Mouse (Mus musculus) neural tube, embryonic 15.5 days (tissue): ENCODE data around the gene Fam167b. TPM values are rescaled to one million over a fixed set of nuclear protein-coding genes. Genes with fewer than 3 reads are reported as not detected.

Experiments
- ATAC-seq: fragments of 200-750 bp; cut with Nextera tagmentation; 2 replicates; pipeline ENCODE4 v1.8.0; 2017; ENCODE audit warnings: mild to moderate bottlenecking, moderate TSS enrichment, moderate library complexity; ENCODE audit not compliant: low FRiP score
- H3K27ac ChIP-seq: fragments of 300-500 bp; sonication (generic); replicated peaks from 2 replicates; pipeline ENCODE4 v1.5.1; 2015; ENCODE audit warnings: mild to moderate bottlenecking, inconsistent platforms
- H3K27me3 ChIP-seq: fragments of 300-500 bp; sonication (generic); replicated peaks from 2 replicates; pipeline ENCODE4 v1.6.1; 2015; ENCODE audit warnings: inconsistent platforms
- H3K36me3 ChIP-seq: fragments of 300-500 bp; sonication (generic); 2 replicates; pipeline ENCODE4 v1.6.1; 2015; ENCODE audit warnings: inconsistent platforms
- H3K4me1 ChIP-seq: fragments of 300-500 bp; sonication (generic); 2 replicates; pipeline ENCODE4 v1.6.1; 2015; ENCODE audit warnings: inconsistent platforms
- H3K4me2 ChIP-seq: fragments of 300-500 bp; sonication (generic); 2 replicates; pipeline ENCODE4 v1.6.1; 2015; ENCODE audit warnings: inconsistent platforms, mild to moderate bottlenecking, moderate library complexity
- H3K4me3 ChIP-seq: fragments of 300-500 bp; sonication (generic); replicated peaks from 2 replicates; pipeline ENCODE4 v1.5.1; 2015; ENCODE audit warnings: mild to moderate bottlenecking, inconsistent platforms
- H3K9ac ChIP-seq: fragments of 300-500 bp; sonication (generic); replicated peaks from 2 replicates; pipeline ENCODE4 v1.6.1; 2015; ENCODE audit warnings: mild to moderate bottlenecking, inconsistent platforms
- H3K9me3 ChIP-seq: fragments of 300-500 bp; sonication (generic); replicated peaks from 2 replicates; pipeline ENCODE4 v1.6.1; 2016; ENCODE audit warnings: inconsistent platforms
- WGBS: fragments of 180-500 bp; shearing (Covaris S2); methylation state at CpG from one replicate; pipeline ENCODE4 v1.1.7; 2015; ENCODE audit warnings: mixed read lengths; 5-methylcytosine and 5-hydroxymethylcytosine counted together
- polyA plus RNA-seq: library from polyadenylated mRNA; unstranded; fragments of >200 nt; fragmentation: Nextera tagmentation; extraction: Ambion mirVana; gene quantifications from 2 replicates; pipeline ENCODE4 v1.2.1, GENCODE M21; 2015

Fam167b gene
- 1.3 TPM in 1 of 2 replicates, not detected in the other for polyA plus RNA-seq

DNA sequence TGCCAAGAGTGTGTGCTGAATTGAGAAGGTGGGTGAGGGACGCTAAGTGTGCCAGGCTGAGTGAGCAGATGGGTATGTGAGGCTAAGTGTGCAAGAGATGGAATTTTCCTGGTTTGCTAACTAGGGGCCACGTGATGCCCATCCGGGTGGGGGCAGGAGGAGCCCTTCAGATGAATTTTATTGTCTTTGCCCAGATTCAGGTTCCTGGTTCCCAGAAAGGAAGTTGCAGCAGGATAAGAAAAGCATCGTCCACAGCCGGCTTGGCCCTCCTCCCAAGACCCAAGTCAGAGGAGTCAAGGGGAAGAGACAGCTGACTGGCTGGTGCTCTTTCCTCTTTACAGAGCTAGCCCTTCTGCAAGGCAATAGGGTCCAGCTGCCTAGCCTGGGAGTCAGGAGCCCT, at the start of gene Fam167b:
Gene Fam167b (minus strand): TSS at position 84 of the 400 bp plus-strand sequence.
- ATAC-seq: no peak
- H3K4me2 ChIP-seq: peak within 1 kb of the TSS; percentile 39
- H3K4me3 ChIP-seq: no peak within 1 kb of the TSS
- no peak within 1 kb of the TSS for H3K9ac ChIP-seq
- H3K27ac ChIP-seq: no peak within 1 kb of the TSS
- WGBS: 85% methylated on average over 5 of the region's 5 CpGs
- peaks cover 8% of the 10 kb centered on the region for H3K4me1 ChIP-seq
- H3K36me3 ChIP-seq: no peaks in the 10 kb centered on the region
- no peaks in the 10 kb centered on the region for H3K27me3 ChIP-seq
- no peaks in the 10 kb centered on the region for H3K9me3 ChIP-seq

DNA sequence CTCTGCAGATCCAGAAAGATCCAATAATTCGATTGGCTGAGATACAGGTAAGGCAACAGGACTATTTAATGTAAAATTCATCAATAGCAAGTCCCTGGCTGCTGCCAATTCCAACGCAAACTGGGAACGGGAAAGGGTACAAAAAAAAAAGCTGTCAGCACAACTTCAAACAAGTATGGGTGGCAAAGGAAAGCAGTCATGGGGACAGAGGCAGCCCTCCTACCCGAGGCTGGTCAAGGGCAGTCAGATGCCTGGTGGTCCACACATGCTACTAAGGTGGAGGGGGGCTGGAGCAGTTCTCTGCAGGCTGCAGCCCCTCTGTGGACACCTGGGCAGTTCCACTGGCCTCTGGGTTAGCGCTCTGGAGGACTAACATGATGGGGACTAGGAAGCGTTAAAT, 47.7 kb upstream of the Fam167b start:
- peaks cover 51% of the 10 kb centered on the region for H3K36me3 ChIP-seq

DNA sequence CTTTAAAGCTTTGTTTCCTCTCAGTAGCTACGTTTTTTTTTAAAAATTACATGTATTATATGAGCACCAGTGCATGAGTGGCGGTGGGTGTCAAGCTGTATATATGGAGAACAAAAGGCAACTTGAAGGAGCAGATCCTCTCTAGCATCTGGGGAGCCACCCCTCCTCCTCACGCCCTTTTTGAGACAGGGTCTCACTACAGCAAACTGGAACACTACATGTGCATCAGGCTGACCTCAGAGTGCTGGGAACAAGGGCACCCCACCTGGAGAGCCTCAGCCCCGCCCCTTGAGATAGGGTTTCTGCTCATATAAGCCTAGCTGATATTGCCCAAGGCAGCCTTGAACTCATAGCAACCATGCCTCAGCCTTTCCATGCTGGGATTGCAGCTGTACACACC, 47.1 kb upstream of the Fam167b start:
- no peaks in the 10 kb centered on the region for H3K27me3 ChIP-seq
- H3K4me2 ChIP-seq: peak overlapping the region; percentile 68
- no peaks in the 10 kb centered on the region for H3K9me3 ChIP-seq
- peaks cover 45% of the 10 kb centered on the region for H3K36me3 ChIP-seq
- ATAC-seq: no peak
- WGBS: 49% methylated on average over 4 of the region's 4 CpGs
- H3K4me3 ChIP-seq: 0 out of 2 replicates have a peak overlapping the region, but pooled peaks have one; percentile 64
- peaks cover 47% of the 10 kb centered on the region for H3K4me1 ChIP-seq
- peak overlapping the region; percentile 74 for H3K9ac ChIP-seq
- H3K27ac ChIP-seq: peak overlapping the region; percentile 93

More for the DNA sequence above, 47.7 kb upstream of the Fam167b start:
- H3K4me3 ChIP-seq: no peak overlapping the region
- no peak overlapping the region for H3K4me2 ChIP-seq
- 77% methylated on average over 6 of the region's 6 CpGs for WGBS
- H3K27ac ChIP-seq: peak overlapping the region; percentile 93
- no peak for ATAC-seq
- no peaks in the 10 kb centered on the region for H3K27me3 ChIP-seq
- no peak overlapping the region for H3K9ac ChIP-seq
- H3K9me3 ChIP-seq: no peaks in the 10 kb centered on the region
- peaks cover 44% of the 10 kb centered on the region for H3K4me1 ChIP-seq

DNA sequence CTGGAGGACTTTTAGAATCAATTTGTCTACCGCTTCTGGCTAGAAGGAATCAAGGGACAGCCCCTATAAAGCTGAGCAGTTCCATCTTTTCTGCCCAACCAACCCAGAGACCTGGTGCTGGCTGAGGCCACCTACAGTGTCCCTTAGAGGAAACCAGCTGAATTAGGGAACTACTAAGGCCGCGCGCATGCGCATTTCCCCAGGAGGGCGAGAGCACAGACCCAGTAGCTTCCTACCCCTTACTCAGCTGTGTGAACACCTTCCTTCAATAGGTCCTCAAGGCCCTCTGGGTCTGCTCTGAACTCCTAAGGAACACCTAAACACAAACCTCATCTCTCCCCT, 46.7 kb upstream of the Fam167b start:
- no peaks in the 10 kb centered on the region for H3K9me3 ChIP-seq

DNA sequence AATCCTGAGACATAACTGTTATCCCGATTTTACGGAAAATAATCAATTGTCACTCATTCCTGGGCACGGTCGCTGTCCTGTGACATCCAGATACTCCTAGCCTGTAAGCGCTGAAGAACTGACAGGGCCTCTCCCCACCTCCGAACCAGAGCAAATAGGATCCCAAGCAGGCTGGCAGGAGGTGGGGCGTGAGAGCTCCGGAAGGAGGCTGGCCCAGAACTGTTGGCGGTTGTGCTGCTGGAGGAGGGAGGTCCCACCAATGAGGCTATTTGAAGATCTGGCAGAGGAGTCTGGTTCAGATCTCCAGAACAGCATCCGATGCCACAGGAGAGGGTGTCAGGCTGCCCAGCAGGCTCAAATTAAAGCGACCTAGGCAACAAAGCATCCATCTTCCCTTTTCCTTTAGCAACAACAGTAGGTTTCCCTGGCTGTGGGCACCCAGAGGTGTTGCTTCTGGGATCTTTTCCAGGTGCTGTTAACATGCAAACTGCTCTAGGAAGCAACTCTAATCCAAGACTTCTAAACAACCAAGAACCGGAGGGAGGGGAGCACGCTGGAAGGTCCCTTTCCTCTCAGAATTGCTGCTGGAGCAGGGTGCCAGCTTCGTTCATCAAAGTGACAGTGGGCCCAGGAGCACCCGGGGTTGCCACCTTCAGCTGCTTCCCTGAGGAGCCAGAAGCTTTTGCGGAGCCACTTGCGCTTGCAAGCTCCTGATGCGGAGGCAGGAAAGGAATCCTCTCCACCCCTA, 46.1 kb upstream of the Fam167b start:
- peak; percentile 94 for ATAC-seq
- peak overlapping the region; percentile 74 for H3K9ac ChIP-seq
- H3K4me2 ChIP-seq: peak overlapping the region; percentile 68
- peaks cover 39% of the 10 kb centered on the region for H3K36me3 ChIP-seq
- 0% methylated on average over 18 of the region's 18 CpGs for WGBS
- peak overlapping the region; percentile 93 for H3K27ac ChIP-seq
- peaks cover 48% of the 10 kb centered on the region for H3K4me1 ChIP-seq
- H3K9me3 ChIP-seq: no peaks in the 10 kb centered on the region
- H3K4me3 ChIP-seq: peak overlapping the region; percentile 64
- no peaks in the 10 kb centered on the region for H3K27me3 ChIP-seq

More for the DNA sequence above, 46.7 kb upstream of the Fam167b start:
- peak overlapping the region; percentile 64 for H3K4me3 ChIP-seq
- peak; percentile 10; the same call in 1 of the 2 replicates for ATAC-seq
- H3K4me1 ChIP-seq: peaks cover 48% of the 10 kb centered on the region
- H3K4me2 ChIP-seq: peak overlapping the region; percentile 68
- WGBS: 5% methylated on average over 6 of the region's 6 CpGs
- H3K27ac ChIP-seq: peak overlapping the region; percentile 93
- no peaks in the 10 kb centered on the region for H3K27me3 ChIP-seq
- peaks cover 43% of the 10 kb centered on the region for H3K36me3 ChIP-seq
- peak overlapping the region; percentile 74 for H3K9ac ChIP-seq

DNA sequence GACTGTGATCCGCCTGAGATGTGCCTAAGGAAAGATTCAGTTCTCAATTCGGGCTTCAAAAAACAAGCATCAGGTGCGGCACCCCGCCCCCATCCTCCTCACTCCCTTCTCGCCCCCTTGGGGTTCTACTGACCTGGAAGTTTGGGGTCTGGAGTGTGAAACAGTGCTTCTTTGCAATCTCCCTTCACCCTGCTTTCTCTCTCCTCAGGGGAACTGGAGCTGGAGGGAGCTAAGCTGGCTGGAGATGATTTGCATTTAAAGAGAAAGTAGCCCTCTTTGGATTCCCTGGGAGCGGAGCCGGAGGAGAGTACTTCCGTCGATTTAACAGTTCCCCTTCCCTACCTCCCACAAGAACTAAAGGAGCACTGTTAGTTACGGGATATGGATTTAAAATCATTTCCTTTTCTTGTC, 45.3 kb upstream of the Fam167b start, which contains the start of gene Ccdc28b:
Gene Ccdc28b (minus strand): TSS at position 267 of the 411 bp plus-strand sequence.
- peak within 1 kb of the TSS; percentile 93 for H3K27ac ChIP-seq
- no peaks in the 10 kb centered on the region for H3K27me3 ChIP-seq
- ATAC-seq: peak; percentile 63
- H3K36me3 ChIP-seq: peaks cover 31% of the 10 kb centered on the region
- H3K9ac ChIP-seq: peak within 1 kb of the TSS; percentile 74
- peak within 1 kb of the TSS; percentile 68 for H3K4me2 ChIP-seq
- no peaks in the 10 kb centered on the region for H3K9me3 ChIP-seq
- under 1% methylated on average over 10 of the region's 10 CpGs for WGBS
- H3K4me3 ChIP-seq: peak within 1 kb of the TSS; percentile 64
- H3K4me1 ChIP-seq: peaks cover 52% of the 10 kb centered on the region

DNA sequence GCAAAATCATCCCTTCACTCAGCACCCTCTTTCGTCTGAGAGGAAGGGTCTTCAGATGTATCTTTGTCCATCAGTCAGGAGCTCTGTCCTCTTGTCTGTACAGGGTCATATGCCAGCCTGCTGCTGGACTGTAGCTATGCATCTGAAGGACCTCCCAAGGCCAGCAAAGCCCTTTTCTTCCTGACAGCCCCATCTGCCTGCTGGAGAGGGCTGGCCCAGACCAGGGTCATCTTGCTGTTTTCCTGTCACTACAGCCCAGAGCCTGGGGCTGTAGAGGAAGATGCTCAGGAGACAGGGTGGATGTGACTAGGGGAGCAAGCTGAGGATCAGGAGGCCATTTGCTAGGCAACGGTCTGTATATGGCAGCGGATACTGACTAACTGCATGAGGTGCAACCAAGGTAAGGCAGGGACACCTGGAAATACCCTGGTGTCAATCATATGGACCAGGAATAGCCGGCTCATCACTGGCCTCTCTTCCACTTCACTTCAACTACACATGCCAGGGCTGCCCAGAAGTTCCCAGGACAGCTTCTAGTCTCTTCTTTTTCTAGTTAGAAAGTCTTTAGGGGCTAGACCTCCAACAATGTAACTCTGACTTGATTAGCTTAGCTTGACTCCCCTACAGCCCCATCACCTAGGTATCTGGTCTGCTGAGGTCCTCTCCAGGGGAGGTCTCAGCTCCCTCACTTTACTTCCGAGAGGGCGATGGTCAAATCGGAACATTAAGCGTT, 44.6 kb upstream of the Fam167b start:
- peaks cover 58% of the 10 kb centered on the region for H3K4me1 ChIP-seq
- no peaks in the 10 kb centered on the region for H3K27me3 ChIP-seq
- H3K4me2 ChIP-seq: peak overlapping the region; percentile 68
- 20% methylated on average over 8 of the region's 8 CpGs for WGBS
- peaks cover 24% of the 10 kb centered on the region for H3K36me3 ChIP-seq
- no peaks in the 10 kb centered on the region for H3K9me3 ChIP-seq
- peak overlapping the region; percentile 64 for H3K4me3 ChIP-seq
- peak overlapping the region; percentile 93 for H3K27ac ChIP-seq
- H3K9ac ChIP-seq: peak overlapping the region; percentile 74
- no peak for ATAC-seq

DNA sequence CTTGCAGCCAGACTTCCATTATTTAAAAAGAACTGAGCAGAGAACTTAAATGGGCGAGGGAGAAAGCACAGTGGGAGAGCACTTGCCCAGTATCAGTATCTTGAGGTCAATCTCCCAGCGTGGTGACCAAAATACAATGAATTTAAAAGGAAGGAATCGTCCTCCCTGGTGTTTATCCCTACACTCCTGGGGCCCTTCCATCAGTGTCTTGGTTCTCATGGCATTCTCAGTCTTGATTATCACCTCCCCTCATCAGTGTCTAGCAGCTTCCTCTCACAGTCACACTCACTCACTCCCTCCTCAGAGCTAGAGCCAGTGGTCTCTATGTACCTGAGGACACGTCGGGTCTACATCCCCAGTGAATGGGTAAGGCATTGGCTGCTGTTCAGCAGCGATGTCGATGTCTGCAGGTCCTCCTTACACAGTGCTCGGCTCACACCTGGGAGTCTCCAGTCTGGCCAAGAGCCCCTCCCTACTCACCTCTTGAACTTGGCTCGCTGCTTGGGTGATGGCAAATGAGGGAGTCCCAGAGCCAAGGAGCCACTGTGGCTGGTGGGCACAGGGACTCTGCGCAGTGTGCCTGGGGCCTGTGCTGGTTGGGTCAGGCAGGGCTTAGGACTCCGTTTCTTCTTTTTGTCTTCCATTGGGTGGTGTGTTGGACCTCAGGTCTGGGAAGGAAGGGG, 43.9 kb upstream of the Fam167b start:
- no peaks in the 10 kb centered on the region for H3K27me3 ChIP-seq
- H3K27ac ChIP-seq: peak overlapping the region; percentile 93
- H3K4me1 ChIP-seq: peaks cover 66% of the 10 kb centered on the region
- H3K9ac ChIP-seq: peak overlapping the region; percentile 74; the same call in 1 of the 2 replicates
- peak overlapping the region; percentile 64 for H3K4me3 ChIP-seq
- peaks cover 19% of the 10 kb centered on the region for H3K36me3 ChIP-seq
- no peaks in the 10 kb centered on the region for H3K9me3 ChIP-seq
- H3K4me2 ChIP-seq: peak overlapping the region; percentile 68
- ATAC-seq: no peak
- WGBS: 79% methylated on average over 11 of the region's 11 CpGs

DNA sequence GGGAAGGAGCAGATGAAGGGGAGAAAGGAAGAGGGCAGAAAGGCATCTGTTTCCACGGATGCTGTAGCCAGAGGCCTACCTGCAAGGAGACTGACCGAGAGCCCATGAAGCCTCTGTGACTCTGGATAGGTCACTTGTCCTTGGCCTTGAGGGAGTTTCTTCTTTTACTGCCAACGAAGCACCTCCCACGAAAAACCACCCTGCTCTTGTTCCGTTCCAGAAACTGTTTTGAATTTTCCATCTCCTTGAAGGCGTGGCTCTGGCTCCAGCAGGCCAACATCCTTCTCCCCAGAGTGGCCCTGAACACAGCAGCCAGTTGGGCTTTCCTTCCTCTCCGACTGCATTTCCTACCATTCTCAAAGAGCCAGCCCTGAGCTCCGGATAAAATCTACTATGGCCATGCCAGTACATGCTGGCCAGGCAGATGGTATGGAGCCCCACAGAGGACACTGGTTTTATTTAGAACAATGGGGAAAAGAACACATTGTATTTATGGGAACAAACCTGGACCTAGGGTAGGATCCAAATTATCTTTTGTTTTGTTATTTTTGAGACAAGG, 43.0 kb upstream of the Fam167b start:
- no peak for ATAC-seq
- WGBS: 92% methylated on average over 8 of the region's 8 CpGs
- H3K4me1 ChIP-seq: peaks cover 71% of the 10 kb centered on the region
- no peaks in the 10 kb centered on the region for H3K9me3 ChIP-seq
- no peak overlapping the region for H3K9ac ChIP-seq
- H3K27me3 ChIP-seq: no peaks in the 10 kb centered on the region
- no peak overlapping the region for H3K27ac ChIP-seq
- peaks cover 16% of the 10 kb centered on the region for H3K36me3 ChIP-seq
- peak overlapping the region; percentile 68; the same call in 1 of the 2 replicates for H3K4me2 ChIP-seq
- no peak overlapping the region for H3K4me3 ChIP-seq

DNA sequence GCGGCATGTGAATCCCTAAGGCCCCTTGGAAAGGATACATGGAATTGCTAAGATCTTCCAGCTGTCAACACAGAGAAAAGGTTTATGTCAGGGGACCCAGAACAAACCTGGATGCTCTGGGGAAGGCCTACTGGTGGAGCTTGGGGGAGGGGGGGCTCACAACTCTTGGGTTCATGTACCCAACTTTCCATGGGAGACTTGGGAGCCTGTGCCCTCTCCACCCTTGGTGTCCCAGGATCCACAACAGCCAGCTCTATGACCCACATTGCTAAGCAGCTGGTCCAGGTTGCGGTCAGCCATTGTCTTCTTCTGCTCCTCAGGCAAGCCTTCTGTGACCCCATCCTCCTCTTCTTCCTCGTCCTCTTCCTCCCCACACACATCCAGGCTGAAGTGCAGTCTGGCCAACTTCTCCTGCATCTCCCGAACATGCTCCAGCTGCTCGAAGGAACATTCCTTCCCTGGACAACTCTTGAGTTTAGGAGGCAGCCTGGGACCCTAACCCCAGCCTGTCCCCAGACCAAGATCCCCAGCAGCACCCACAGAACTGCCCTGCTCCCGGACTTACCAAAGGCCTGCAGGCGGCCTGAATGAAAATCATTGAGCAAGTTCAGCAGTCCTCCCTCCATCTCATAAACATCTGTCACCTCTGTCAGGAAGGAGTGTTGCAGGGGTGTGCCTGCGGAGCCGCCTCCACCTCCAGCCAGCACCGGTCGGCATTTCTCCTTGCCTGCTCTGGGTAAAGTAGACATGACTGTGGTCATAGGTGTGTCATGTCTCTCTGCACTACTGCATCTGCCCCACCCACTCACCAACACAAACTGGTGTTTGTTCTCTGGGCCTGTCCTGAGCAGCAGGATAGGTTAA, 42.3 kb upstream of the Fam167b start:
- Histone ChIP-seq H3K4me3 (no peak overlapping the region), H3K27me3 (no peaks in the 10 kb centered on the region), H3K9ac (0 out of 2 replicates have a peak overlapping the region, but pooled peaks have one; percentile 11), H3K4me1 (peaks cover 65% of the 10 kb centered on the region), H3K27ac (peak overlapping the region; percentile 13; the same call in 1 of the 2 replicates), H3K9me3 (no peaks in the 10 kb centered on the region), H3K4me2 (peak overlapping the region; percentile 0; the same call in 1 of the 2 replicates), H3K36me3 (peaks cover 11% of the 10 kb centered on the region; the same call in 1 of the 2 replicates)
- WGBS: 90% methylated on average over 11 of the region's 11 CpGs
- no peak for ATAC-seq
